Mouse (Mus musculus) adipocyte (in vitro differentiated cells): ENCODE measurements around the gene Sh2d4b.
A peak's percentile ranks its signal among the peaks of the same experiment; 100 is the strongest.

Experiments used
- DNase-seq: peaks from one replicate; pipeline ENCODE4 v3.0.0-alpha.2; 2016; ENCODE audit warnings: low spot score

Sh2d4b gene

GRCm38 (mm10) chr14:40893196-40893595, at the start of gene Sh2d4b:
Sh2d4b (minus strand) TSS chr14:40893266.
- DNase-seq: no peak

- DNase-seq: no peak
These were observed 49.4 kb upstream of the Sh2d4b start for GRCm38 (mm10) chr14:40942429-40942828.

- DNase-seq: no peak
These were observed 45.4 kb upstream of the Sh2d4b start for GRCm38 (mm10) chr14:40938380-40938987.

- DNase-seq: no peak
These were observed 44.0 kb upstream of the Sh2d4b start for GRCm38 (mm10) chr14:40937052-40937451.

GRCm38 (mm10) chr14:40935481-40935880, 42.4 kb upstream of the Sh2d4b start:
- no peak for DNase-seq

- DNase-seq: no peak
These were observed 42.0 kb upstream of the Sh2d4b start for GRCm38 (mm10) chr14:40935054-40935453.

- DNase-seq: no peak
These were observed 40.3 kb upstream of the Sh2d4b start for GRCm38 (mm10) chr14:40933328-40933727.

- no peak for DNase-seq
These were observed 39.2 kb upstream of the Sh2d4b start for GRCm38 (mm10) chr14:40932225-40932624.

- DNase-seq: peak; percentile 4
These were observed 38.2 kb upstream of the Sh2d4b start for GRCm38 (mm10) chr14:40931115-40931829.

GRCm38 (mm10) chr14:40929943-40930342, 36.9 kb upstream of the Sh2d4b start:
- DNase-seq: no peak

- no peak for DNase-seq
These were observed 35.8 kb upstream of the Sh2d4b start for GRCm38 (mm10) chr14:40928897-40929296.

GRCm38 (mm10) chr14:40927041-40927440, 34.0 kb upstream of the Sh2d4b start:
- DNase-seq: no peak

GRCm38 (mm10) chr14:40924378-40925113, 31.5 kb upstream of the Sh2d4b start:
- DNase-seq: peak; percentile 32

GRCm38 (mm10) chr14:40921241-40921640, 28.2 kb upstream of the Sh2d4b start:
- DNase-seq: no peak

- DNase-seq: no peak
These were observed 26.5 kb upstream of the Sh2d4b start for GRCm38 (mm10) chr14:40919521-40919920.

GRCm38 (mm10) chr14:40918477-40918876, 25.4 kb upstream of the Sh2d4b start:
- no peak for DNase-seq

GRCm38 (mm10) chr14:40917632-40918031, 24.6 kb upstream of the Sh2d4b start:
- DNase-seq: peak; percentile 85

- DNase-seq: no peak
These were observed 23.6 kb upstream of the Sh2d4b start for GRCm38 (mm10) chr14:40916667-40917066.

GRCm38 (mm10) chr14:40915838-40916237, 22.8 kb upstream of the Sh2d4b start:
- no peak for DNase-seq

GRCm38 (mm10) chr14:40914701-40915100, 21.6 kb upstream of the Sh2d4b start:
- no peak for DNase-seq

- no peak for DNase-seq
These were observed 20.6 kb upstream of the Sh2d4b start for GRCm38 (mm10) chr14:40913709-40914108.

GRCm38 (mm10) chr14:40911529-40911928, 18.5 kb upstream of the Sh2d4b start:
- DNase-seq: no peak

GRCm38 (mm10) chr14:40908763-40909162, 15.7 kb upstream of the Sh2d4b start:
- DNase-seq: no peak
